Mouse (Mus musculus) bone marrow macrophage, adult 2 months (primary cell): Measurements from ENCODE around the gene Mlxip.

Experiments
- CTCF ChIP-seq: IDR thresholded peaks from 2 replicates; pipeline ENCODE4 v1.5.1; 2012; ENCODE audit warnings: low read depth, mild to moderate bottlenecking, low read length, moderate library complexity
- POLR2A ChIP-seq: IDR thresholded peaks from 2 replicates; pipeline ENCODE4 v1.6.1; 2012; ENCODE audit warnings: mild to moderate bottlenecking, low read depth, low read length, borderline replicate concordance

DNA sequence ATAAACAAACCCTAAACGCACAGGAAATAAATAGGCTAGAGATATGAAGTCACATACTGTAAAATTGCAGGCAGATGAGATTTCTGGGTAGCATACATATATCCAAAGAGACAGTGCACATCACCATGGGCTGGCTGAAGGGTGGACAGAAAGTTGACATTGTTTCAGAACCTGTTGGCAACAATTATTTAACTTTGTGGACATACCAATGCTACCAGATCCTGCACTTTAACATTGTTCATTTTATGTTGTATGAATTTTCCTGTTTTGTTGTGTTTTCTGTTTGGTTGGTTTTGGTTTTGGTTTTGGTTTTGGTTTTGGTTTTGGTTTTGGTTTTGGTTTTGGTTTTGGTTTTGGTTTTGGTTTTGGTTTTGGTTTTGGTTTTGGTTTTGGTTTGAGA is 70.0 kb downstream of the Mlxip start:
- no peak for TF ChIP-seq CTCF
- no peak for TF ChIP-seq POLR2A
